Mouse (Mus musculus) limb, embryonic 12.5 days (tissue): ENCODE measurements around the gene Bmpr2. TPM values are rescaled to one million over a fixed set of nuclear protein-coding genes. Genes with fewer than 3 reads are reported as not detected.
A peak's percentile ranks its signal among the peaks of the same experiment; 100 is the strongest.

Experiments used
- ATAC-seq: fragments of 200-750 bp; cut with Nextera tagmentation; 2 replicates; pipeline ENCODE4 v1.8.0; 2017; ENCODE audit warnings: low read depth, moderate TSS enrichment; ENCODE audit not compliant: insufficient number of reproducible peaks, insufficient read depth, low FRiP score, low TSS enrichment
- H3K27ac ChIP-seq: fragments of 300-500 bp; sonication (generic); 2 replicates; pipeline ENCODE4 v1.5.1; 2016; ENCODE audit warnings: mild to moderate bottlenecking, moderate library complexity
- H3K27me3 ChIP-seq: fragments of 300-500 bp; sonication (generic); 2 replicates; pipeline ENCODE4 v1.6.1; 2016; ENCODE audit warnings: mild to moderate bottlenecking, moderate library complexity
- H3K36me3 ChIP-seq: fragments of 300-500 bp; sonication (generic); 2 replicates; pipeline ENCODE4 v1.6.1; 2016; ENCODE audit warnings: mild to moderate bottlenecking, moderate library complexity
- H3K4me1 ChIP-seq: fragments of 300-500 bp; sonication (generic); replicated peaks from 2 replicates; pipeline ENCODE4 v1.6.1; 2016
- H3K4me2 ChIP-seq: fragments of 300-500 bp; sonication (generic); 2 replicates; pipeline ENCODE4 v1.6.1; 2016; ENCODE audit warnings: mild to moderate bottlenecking, moderate library complexity
- H3K4me3 ChIP-seq: fragments of 300-500 bp; sonication (generic); replicated peaks from 2 replicates; pipeline ENCODE4 v1.5.1; 2016; ENCODE audit warnings: mild to moderate bottlenecking
- H3K9ac ChIP-seq: fragments of 300-500 bp; sonication (generic); replicated peaks from 2 replicates; pipeline ENCODE4 v1.6.1; 2016; ENCODE audit warnings: mild to moderate bottlenecking, moderate library complexity
- H3K9me3 ChIP-seq: fragments of 300-500 bp; sonication (generic); 2 replicates; pipeline ENCODE4 v1.6.1; 2016; ENCODE audit warnings: mild to moderate bottlenecking, moderate library complexity
- WGBS: fragments of 180-500 bp; shearing (Covaris S2); methylation state at CpG from one replicate; pipeline ENCODE4 v1.1.7; 2016; 5-methylcytosine and 5-hydroxymethylcytosine counted together
- polyA plus RNA-seq: library from polyadenylated mRNA; unstranded; fragments of >200 nt; fragmentation: Nextera tagmentation; extraction: Ambion mirVana; gene quantifications from 2 replicates; pipeline ENCODE4 v1.2.1, GENCODE M21; 2016

Bmpr2 gene
- polyA plus RNA-seq, 1 experiment from 2014 or later = 11.0 TPM

GRCm38 (mm10) chr1:59862144-59862543 is 98.9 kb downstream of the Bmpr2 start:
- no peak overlapping the region for H3K9ac ChIP-seq
- H3K4me3 ChIP-seq = no peak overlapping the region
- H3K27me3 ChIP-seq = no peaks in the 10 kb centered on the region
- no peak overlapping the region for H3K27ac ChIP-seq
- no peak overlapping the region for H3K4me2 ChIP-seq
- H3K9me3 ChIP-seq = no peaks in the 10 kb centered on the region
- no peaks in the 10 kb centered on the region for H3K4me1 ChIP-seq
- no peak for ATAC-seq
- 86% methylated on average over 1 of the region's 1 CpGs for WGBS
- H3K36me3 ChIP-seq = peaks cover 63% of the 10 kb centered on the region

DNA sequence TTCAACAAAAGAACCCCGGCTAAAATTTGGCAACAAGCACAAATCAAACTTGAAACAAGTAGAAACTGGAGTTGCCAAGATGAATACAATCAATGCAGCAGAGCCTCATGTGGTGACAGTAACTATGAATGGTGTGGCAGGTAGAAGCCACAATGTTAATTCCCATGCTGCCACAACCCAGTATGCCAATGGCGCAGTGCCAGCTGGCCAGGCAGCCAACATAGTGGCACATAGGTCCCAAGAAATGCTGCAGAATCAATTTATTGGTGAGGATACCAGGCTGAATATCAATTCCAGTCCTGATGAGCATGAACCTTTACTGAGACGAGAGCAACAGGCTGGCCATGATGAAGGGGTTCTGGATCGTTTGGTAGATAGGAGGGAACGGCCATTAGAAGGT is 104.8 kb downstream of the Bmpr2 start:
- 92% methylated on average over 5 of the region's 5 CpGs for WGBS
- Histone ChIP-seq H3K9ac (no peak overlapping the region), H3K4me1 (no peaks in the 10 kb centered on the region), H3K27me3 (no peaks in the 10 kb centered on the region), H3K4me2 (no peak overlapping the region), H3K9me3 (no peaks in the 10 kb centered on the region), H3K4me3 (no peak overlapping the region), H3K36me3 (peaks cover 71% of the 10 kb centered on the region), H3K27ac (no peak overlapping the region)
- ATAC-seq = no peak

GRCm38 (mm10) chr1:59874023-59874422 is 110.8 kb downstream of the Bmpr2 start:
- H3K9me3 ChIP-seq = no peaks in the 10 kb centered on the region
- peaks cover 43% of the 10 kb centered on the region for H3K36me3 ChIP-seq
- no peak for ATAC-seq
- 91% methylated on average over 3 of the region's 3 CpGs for WGBS
- no peaks in the 10 kb centered on the region for H3K27me3 ChIP-seq
- no peak overlapping the region for H3K4me3 ChIP-seq
- H3K27ac ChIP-seq = no peak overlapping the region
- no peaks in the 10 kb centered on the region for H3K4me1 ChIP-seq
- H3K4me2 ChIP-seq = no peak overlapping the region
- H3K9ac ChIP-seq = no peak overlapping the region

GRCm38 (mm10) chr1:59878098-59878497 is 114.9 kb downstream of the Bmpr2 start:
- Histone ChIP-seq H3K4me1 (no peaks in the 10 kb centered on the region), H3K27me3 (no peaks in the 10 kb centered on the region), H3K9ac (no peak overlapping the region), H3K36me3 (peaks cover 30% of the 10 kb centered on the region), H3K4me3 (no peak overlapping the region), H3K4me2 (no peak overlapping the region), H3K27ac (no peak overlapping the region), H3K9me3 (no peaks in the 10 kb centered on the region)
- no peak for ATAC-seq
- 93% methylated on average over 7 of the region's 7 CpGs for WGBS

- H3K4me1 ChIP-seq = peaks cover 10% of the 10 kb centered on the region
- no peak for ATAC-seq
- no peak overlapping the region for H3K9ac ChIP-seq
- no peaks in the 10 kb centered on the region for H3K27me3 ChIP-seq
- no peak overlapping the region for H3K4me2 ChIP-seq
- peaks cover 12% of the 10 kb centered on the region for H3K36me3 ChIP-seq
- H3K9me3 ChIP-seq = no peaks in the 10 kb centered on the region
- H3K4me3 ChIP-seq = no peak overlapping the region
- WGBS = 37% methylated on average over 3 of the region's 3 CpGs
- H3K27ac ChIP-seq = no peak overlapping the region
These were observed 120.3 kb downstream of the Bmpr2 start for GRCm38 (mm10) chr1:59883349-59884134.

DNA sequence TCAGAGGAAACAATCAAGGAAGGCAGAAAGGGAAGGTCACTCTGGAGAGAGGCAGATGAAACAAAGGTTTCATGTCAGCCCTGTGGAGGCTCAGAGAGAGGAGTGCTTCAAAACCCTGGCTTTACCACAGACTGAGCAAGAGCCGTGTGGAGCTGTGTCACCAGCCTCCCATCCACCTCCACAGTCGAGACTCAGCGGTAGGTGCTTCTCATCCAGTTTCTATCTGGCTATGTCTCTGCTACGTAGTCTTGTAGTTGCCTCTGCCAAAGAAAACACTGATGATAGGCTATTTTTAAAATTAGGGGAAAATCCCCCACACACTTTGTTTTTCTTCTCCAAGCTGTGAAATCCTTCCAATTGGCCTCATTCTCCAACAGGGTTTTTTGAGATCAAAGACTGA is 123.7 kb downstream of the Bmpr2 start:
- Histone ChIP-seq H3K27me3 (no peaks in the 10 kb centered on the region), H3K9ac (no peak overlapping the region), H3K4me1 (peaks cover 10% of the 10 kb centered on the region), H3K36me3 (no peaks in the 10 kb centered on the region), H3K27ac (no peak overlapping the region), H3K9me3 (no peaks in the 10 kb centered on the region), H3K4me2 (no peak overlapping the region), H3K4me3 (no peak overlapping the region)
- no peak for ATAC-seq
- WGBS = 61% methylated on average over 4 of the region's 4 CpGs

DNA sequence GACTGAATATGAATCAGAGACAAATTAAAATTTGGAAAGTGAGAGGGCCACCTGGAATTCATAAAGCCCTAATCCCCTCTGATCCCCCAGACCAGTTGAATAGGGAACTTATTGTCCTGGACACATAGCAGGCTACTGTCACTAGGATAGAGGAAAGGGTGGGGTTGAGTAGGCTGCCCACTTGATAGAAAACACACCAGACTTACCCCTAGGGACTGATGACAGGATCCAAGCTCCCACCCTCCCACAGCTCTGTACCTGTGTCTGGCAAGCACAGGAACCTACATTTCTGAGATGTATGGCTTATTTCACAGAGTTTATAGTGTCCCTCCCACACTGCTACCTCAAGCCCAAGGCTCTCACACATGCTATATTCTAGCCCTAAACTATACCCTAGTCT is 124.8 kb downstream of the Bmpr2 start:
- no peak overlapping the region for H3K4me2 ChIP-seq
- H3K36me3 ChIP-seq = no peaks in the 10 kb centered on the region
- no peak overlapping the region for H3K9ac ChIP-seq
- no peaks in the 10 kb centered on the region for H3K27me3 ChIP-seq
- H3K9me3 ChIP-seq = no peaks in the 10 kb centered on the region
- peaks cover 10% of the 10 kb centered on the region for H3K4me1 ChIP-seq
- peak; percentile 50; the same call in 1 of the 2 replicates for ATAC-seq
- no peak overlapping the region for H3K27ac ChIP-seq
- H3K4me3 ChIP-seq = no peak overlapping the region

GRCm38 (mm10) chr1:59891185-59891584 is 128.0 kb downstream of the Bmpr2 start:
- Histone ChIP-seq H3K36me3 (no peaks in the 10 kb centered on the region), H3K9ac (no peak overlapping the region), H3K4me2 (no peak overlapping the region), H3K27ac (no peak overlapping the region), H3K4me3 (no peak overlapping the region), H3K4me1 (peaks cover 10% of the 10 kb centered on the region), H3K9me3 (no peaks in the 10 kb centered on the region), H3K27me3 (no peaks in the 10 kb centered on the region)
- WGBS = 76% methylated on average over 4 of the region's 4 CpGs
- ATAC-seq = no peak

- H3K4me3 ChIP-seq = no peak overlapping the region
- peaks cover 7% of the 10 kb centered on the region for H3K4me1 ChIP-seq
- no peak for ATAC-seq
- no peak overlapping the region for H3K9ac ChIP-seq
- WGBS = 81% methylated on average over 8 of the region's 8 CpGs
- H3K36me3 ChIP-seq = no peaks in the 10 kb centered on the region
- no peak overlapping the region for H3K4me2 ChIP-seq
- no peak overlapping the region for H3K27ac ChIP-seq
- no peaks in the 10 kb centered on the region for H3K9me3 ChIP-seq
- no peaks in the 10 kb centered on the region for H3K27me3 ChIP-seq
These were observed 129.6 kb downstream of the Bmpr2 start for GRCm38 (mm10) chr1:59892777-59893176.

GRCm38 (mm10) chr1:59894025-59894424 is 130.8 kb downstream of the Bmpr2 start:
- WGBS = 80% methylated on average over 4 of the region's 4 CpGs
- ATAC-seq = no peak

DNA sequence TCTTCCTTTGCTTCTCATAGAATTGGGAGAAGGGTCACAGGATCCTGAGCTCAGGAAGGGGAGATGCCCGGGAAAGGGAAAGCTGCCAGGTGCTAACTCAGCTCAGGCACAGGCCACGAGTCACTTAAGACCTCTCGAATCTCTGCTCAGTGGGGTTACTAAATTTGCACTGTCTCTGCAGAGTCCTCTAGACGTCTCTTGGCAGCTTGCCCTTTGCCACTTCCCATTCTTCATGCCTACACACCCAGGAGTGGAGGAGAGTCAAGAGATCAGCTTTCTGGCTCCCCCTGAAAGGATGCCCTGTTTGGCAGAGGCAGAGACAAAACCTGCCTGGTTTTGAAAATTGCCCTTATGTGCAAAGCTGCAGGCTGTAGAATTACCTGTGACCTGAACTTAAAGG is 132.3 kb downstream of the Bmpr2 start:
- no peak for ATAC-seq
- Histone ChIP-seq H3K4me1 (peaks cover 2% of the 10 kb centered on the region; the same call in 1 of the 2 replicates), H3K9me3 (no peaks in the 10 kb centered on the region), H3K36me3 (no peaks in the 10 kb centered on the region), H3K4me3 (no peak overlapping the region), H3K4me2 (no peak overlapping the region), H3K27me3 (no peaks in the 10 kb centered on the region), H3K9ac (no peak overlapping the region), H3K27ac (no peak overlapping the region)
- WGBS = 64% methylated on average over 4 of the region's 4 CpGs

More at GRCm38 (mm10) chr1:59894025-59894424, 130.8 kb downstream of the Bmpr2 start:
- Histone ChIP-seq H3K4me3 (no peak overlapping the region), H3K9me3 (no peaks in the 10 kb centered on the region), H3K36me3 (no peaks in the 10 kb centered on the region), H3K27me3 (no peaks in the 10 kb centered on the region), H3K4me1 (peaks cover 2% of the 10 kb centered on the region; the same call in 1 of the 2 replicates), H3K4me2 (no peak overlapping the region), H3K27ac (no peak overlapping the region), H3K9ac (no peak overlapping the region)
